Mouse (Mus musculus): ENCODE results near the gene A930004D18Rik. TPM values are rescaled to one million over a fixed set of nuclear protein-coding genes. Genes with fewer than 3 reads are reported as not detected.

The A930004D18Rik gene
- polyA plus RNA-seq (2015; fragmentation: Nextera tagmentation; extraction: Ambion mirVana): 13.1 and 14.0 TPM in 2 replicates

DNA sequence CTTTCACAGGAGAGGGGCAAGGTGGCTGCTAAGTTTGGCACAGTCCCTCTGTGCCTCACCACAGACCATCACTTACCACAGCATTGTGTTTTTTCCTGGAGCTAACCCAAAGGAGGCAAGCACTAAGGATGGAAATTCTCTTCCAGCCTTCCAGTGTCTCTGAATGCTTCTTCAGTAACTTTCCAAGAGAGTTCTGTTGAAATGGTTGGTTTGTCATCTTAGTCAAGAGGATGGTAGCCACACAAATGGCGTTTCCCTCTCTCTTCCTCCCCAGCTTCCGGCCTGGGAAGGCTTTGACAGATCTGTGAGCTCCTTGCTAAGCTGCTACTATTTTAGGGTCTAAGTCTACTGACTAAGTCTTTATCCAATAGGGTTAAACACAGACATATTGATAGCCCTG is at the start of gene A930004D18Rik:
Gene A930004D18Rik, minus strand, starts transcription at position 247 of the 400 bp plus-strand sequence.
- Histone ChIP-seq H3K36me3 (no peaks in the 10 kb centered on the region), H3K27me3 (no peaks in the 10 kb centered on the region), H3K4me3 (no peak within 1 kb of the TSS), H3K9me3 (no peaks in the 10 kb centered on the region), H3K4me1 (replicated peaks) (peaks cover 69% of the 10 kb centered on the region), H3K27ac (no peak within 1 kb of the TSS), H3K4me2 (no peak within 1 kb of the TSS), H3K9ac (0 out of 2 replicates have a peak within 1 kb of the TSS, but pooled peaks have one; percentile 84)
- 76% methylated on average over 2 of the region's 2 CpGs for WGBS
- no peak for ATAC-seq (ENCODE audit: low FRiP score)

GRCm38 (mm10) chr2:18080182-18080860 is 42.8 kb upstream of the A930004D18Rik start:
- no peaks in the 10 kb centered on the region for H3K9me3 ChIP-seq
- no peaks in the 10 kb centered on the region for H3K27me3 ChIP-seq
- 91% methylated on average over 2 of the region's 2 CpGs for WGBS
- no peak overlapping the region for H3K27ac ChIP-seq
- no peak overlapping the region for H3K4me2 ChIP-seq
- H3K9ac ChIP-seq: no peak overlapping the region
- H3K4me3 ChIP-seq: no peak overlapping the region
- no peak for ATAC-seq (ENCODE audit: low FRiP score)
- H3K36me3 ChIP-seq: peaks cover 49% of the 10 kb centered on the region
- no peaks in the 10 kb centered on the region for H3K4me1 ChIP-seq (replicated peaks)

- no peak overlapping the region for H3K27ac ChIP-seq
- ATAC-seq (ENCODE audit: low FRiP score): no peak
- no peaks in the 10 kb centered on the region for H3K9me3 ChIP-seq
- no peaks in the 10 kb centered on the region for H3K27me3 ChIP-seq
- H3K36me3 ChIP-seq: peaks cover 32% of the 10 kb centered on the region
- WGBS: 94% methylated on average over 2 of the region's 2 CpGs
- H3K4me2 ChIP-seq: no peak overlapping the region
- H3K4me3 ChIP-seq: no peak overlapping the region
- H3K4me1 ChIP-seq (replicated peaks): peaks cover 3% of the 10 kb centered on the region; the same call in 1 of the 2 replicates
- H3K9ac ChIP-seq: no peak overlapping the region
These were observed 34.4 kb upstream of the A930004D18Rik start for GRCm38 (mm10) chr2:18071947-18072346.

- peaks cover 13% of the 10 kb centered on the region for H3K36me3 ChIP-seq
- no peak for ATAC-seq (ENCODE audit: low FRiP score)
- H3K9me3 ChIP-seq: no peaks in the 10 kb centered on the region
- no peak overlapping the region for H3K4me2 ChIP-seq
- no peaks in the 10 kb centered on the region for H3K27me3 ChIP-seq
- no peak overlapping the region for H3K27ac ChIP-seq
- H3K4me1 ChIP-seq (replicated peaks): peaks cover 16% of the 10 kb centered on the region
- no peak overlapping the region for H3K9ac ChIP-seq
- WGBS: 83% methylated on average over 4 of the region's 4 CpGs
- no peak overlapping the region for H3K4me3 ChIP-seq
These were observed 30.7 kb upstream of the A930004D18Rik start for GRCm38 (mm10) chr2:18068071-18068796.

GRCm38 (mm10) chr2:18066436-18066835 is 28.9 kb upstream of the A930004D18Rik start:
- H3K4me3 ChIP-seq: 0 out of 2 replicates have a peak overlapping the region, but pooled peaks have one; percentile 82

DNA sequence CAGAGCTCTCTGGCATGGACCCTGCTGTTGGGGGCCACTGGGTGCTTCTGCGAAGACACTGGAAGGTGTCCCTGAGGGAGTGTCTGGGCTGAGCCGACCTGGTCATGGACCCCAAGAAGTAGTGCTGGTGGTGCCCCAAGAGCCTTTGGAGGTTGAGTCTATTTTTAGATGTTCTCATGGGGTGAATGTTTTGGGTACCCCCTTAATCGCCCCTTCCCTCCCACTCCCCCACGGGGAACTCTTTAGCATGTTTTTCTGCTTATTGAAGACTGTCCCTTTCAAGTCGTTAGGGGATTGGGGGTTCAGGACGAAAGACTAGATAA is 28.1 kb upstream of the A930004D18Rik start:
- Histone ChIP-seq H3K4me2 (peak overlapping the region; percentile 87), H3K27me3 (no peaks in the 10 kb centered on the region), H3K36me3 (peaks cover 10% of the 10 kb centered on the region), H3K9ac (peak overlapping the region; percentile 96), H3K4me1 (replicated peaks) (peaks cover 16% of the 10 kb centered on the region), H3K9me3 (no peaks in the 10 kb centered on the region), H3K4me3 (peak overlapping the region; percentile 82), H3K27ac (peak overlapping the region; percentile 100)
- no peak for ATAC-seq (ENCODE audit: low FRiP score)
- WGBS: 5% methylated on average over 6 of the region's 6 CpGs

More at GRCm38 (mm10) chr2:18066436-18066835, 28.9 kb upstream of the A930004D18Rik start:
- Histone ChIP-seq H3K27me3 (no peaks in the 10 kb centered on the region), H3K4me1 (replicated peaks) (peaks cover 16% of the 10 kb centered on the region), H3K9ac (0 out of 2 replicates have a peak overlapping the region, but pooled peaks have one; percentile 96), H3K4me2 (peak overlapping the region; percentile 87), H3K36me3 (peaks cover 10% of the 10 kb centered on the region), H3K27ac (no peak overlapping the region), H3K9me3 (no peaks in the 10 kb centered on the region)
- no peak for ATAC-seq (ENCODE audit: low FRiP score)

DNA sequence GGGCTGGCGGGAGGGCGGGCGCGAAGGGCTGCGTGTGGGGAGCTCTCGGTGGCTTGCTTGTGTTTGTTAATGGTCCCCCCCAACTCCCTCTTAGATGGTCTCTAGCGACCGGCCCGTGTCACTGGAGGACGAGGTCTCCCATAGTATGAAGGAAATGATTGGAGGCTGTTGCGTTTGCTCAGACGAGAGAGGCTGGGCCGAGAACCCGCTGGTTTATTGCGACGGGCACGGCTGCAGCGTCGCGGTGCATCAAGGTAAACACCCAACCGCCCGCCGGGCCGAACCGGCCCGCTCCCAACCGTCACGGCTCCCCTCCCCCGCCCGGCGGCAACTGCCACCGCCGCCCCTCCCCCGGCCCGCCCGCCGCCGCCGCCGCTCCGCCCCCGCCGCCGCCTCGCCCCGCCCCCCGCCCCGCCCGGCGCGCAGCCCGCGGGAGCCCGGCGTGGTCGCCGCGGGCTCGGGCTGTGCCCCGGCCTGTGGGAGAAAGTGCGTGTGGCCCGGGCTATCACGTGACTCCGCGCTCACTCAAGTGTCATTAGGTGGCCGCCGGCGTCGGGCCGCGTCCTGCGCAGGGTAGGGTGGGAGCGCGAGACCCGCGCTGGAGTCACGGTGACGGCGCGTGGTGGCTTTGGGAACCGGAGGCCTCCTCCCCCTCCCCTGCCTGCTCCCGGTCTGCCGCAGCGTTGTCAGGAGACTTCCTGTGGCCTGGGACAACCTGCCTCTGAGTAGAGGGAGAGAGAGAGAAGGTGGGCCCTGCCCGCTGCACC is 27.6 kb upstream of the A930004D18Rik start:
- peaks cover 16% of the 10 kb centered on the region for H3K4me1 ChIP-seq (replicated peaks)
- ATAC-seq (ENCODE audit: low FRiP score): peak; percentile 60
- WGBS: under 1% methylated on average over 56 of the region's 85 CpGs
- H3K27me3 ChIP-seq: no peaks in the 10 kb centered on the region
- peak overlapping the region; percentile 87 for H3K4me2 ChIP-seq
- peak overlapping the region; percentile 82 for H3K4me3 ChIP-seq
- no peaks in the 10 kb centered on the region for H3K9me3 ChIP-seq
- peak overlapping the region; percentile 100 for H3K27ac ChIP-seq
- peak overlapping the region; percentile 96 for H3K9ac ChIP-seq
- H3K36me3 ChIP-seq: peaks cover 10% of the 10 kb centered on the region

DNA sequence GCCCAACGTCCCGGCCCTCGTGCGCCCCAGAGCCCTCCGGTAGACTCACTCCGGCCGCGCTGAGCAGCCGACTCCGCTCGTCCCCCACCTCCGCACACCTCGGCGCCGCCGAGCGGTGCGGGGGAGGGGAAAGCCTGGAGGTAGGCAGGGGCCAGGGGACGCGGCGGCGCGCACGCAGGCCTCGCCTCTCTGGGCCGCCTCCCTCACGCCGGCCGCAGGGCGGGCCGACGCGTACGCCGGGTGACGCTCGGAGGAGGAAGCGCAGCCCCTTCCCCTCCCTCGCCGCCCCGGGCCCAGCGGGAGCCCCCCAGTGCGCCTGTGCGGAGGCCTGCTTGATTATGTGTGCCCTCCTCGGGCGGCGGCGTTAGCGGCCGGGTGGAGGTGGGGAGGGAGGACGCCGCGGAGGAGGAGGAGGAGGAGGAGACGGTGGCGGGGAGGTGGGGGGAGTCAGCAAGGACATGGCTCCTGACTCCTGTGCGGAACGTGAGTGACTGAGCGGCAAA is 26.9 kb upstream of the A930004D18Rik start:
- WGBS: under 1% methylated on average over 29 of the region's 58 CpGs
- Histone ChIP-seq H3K9ac (peak overlapping the region; percentile 96), H3K4me1 (replicated peaks) (peaks cover 16% of the 10 kb centered on the region), H3K9me3 (no peaks in the 10 kb centered on the region), H3K27ac (peak overlapping the region; percentile 100), H3K27me3 (no peaks in the 10 kb centered on the region), H3K4me2 (peak overlapping the region; percentile 87), H3K36me3 (peaks cover 10% of the 10 kb centered on the region), H3K4me3 (peak overlapping the region; percentile 82)
- ATAC-seq (ENCODE audit: low FRiP score): peak; percentile 97

GRCm38 (mm10) chr2:18063763-18064251 is 26.3 kb upstream of the A930004D18Rik start:
- WGBS: under 1% methylated on average over 18 of the region's 18 CpGs
- peak overlapping the region; percentile 87 for H3K4me2 ChIP-seq
- peaks cover 20% of the 10 kb centered on the region for H3K4me1 ChIP-seq (replicated peaks)
- peak overlapping the region; percentile 96 for H3K9ac ChIP-seq
- H3K4me3 ChIP-seq: peak overlapping the region; percentile 82
- H3K27ac ChIP-seq: peak overlapping the region; percentile 100
- H3K9me3 ChIP-seq: no peaks in the 10 kb centered on the region
- peaks cover 10% of the 10 kb centered on the region for H3K36me3 ChIP-seq
- ATAC-seq (ENCODE audit: low FRiP score): peak; percentile 74
- H3K27me3 ChIP-seq: no peaks in the 10 kb centered on the region

GRCm38 (mm10) chr2:18060396-18060795 is 22.9 kb upstream of the A930004D18Rik start:
- no peak overlapping the region for H3K9ac ChIP-seq
- ATAC-seq (ENCODE audit: low FRiP score): no peak
- no peak overlapping the region for H3K4me3 ChIP-seq
- no peaks in the 10 kb centered on the region for H3K36me3 ChIP-seq
- 70% methylated on average over 1 of the region's 1 CpGs for WGBS
- no peaks in the 10 kb centered on the region for H3K27me3 ChIP-seq
- H3K4me1 ChIP-seq (replicated peaks): peaks cover 10% of the 10 kb centered on the region
- no peak overlapping the region for H3K4me2 ChIP-seq
- H3K27ac ChIP-seq: no peak overlapping the region
- H3K9me3 ChIP-seq: no peaks in the 10 kb centered on the region

- Histone ChIP-seq H3K4me3 (no peak overlapping the region), H3K9ac (no peak overlapping the region), H3K27ac (no peak overlapping the region), H3K9me3 (no peaks in the 10 kb centered on the region), H3K4me2 (no peak overlapping the region), H3K4me1 (replicated peaks) (peaks cover 15% of the 10 kb centered on the region), H3K36me3 (no peaks in the 10 kb centered on the region), H3K27me3 (no peaks in the 10 kb centered on the region)
- ATAC-seq (ENCODE audit: low FRiP score): no peak
- WGBS: 65% methylated on average over 1 of the region's 1 CpGs
These were observed 22.4 kb upstream of the A930004D18Rik start for GRCm38 (mm10) chr2:18059891-18060290.

GRCm38 (mm10) chr2:18059063-18059462 is 21.5 kb upstream of the A930004D18Rik start:
- Histone ChIP-seq H3K4me1 (replicated peaks) (peaks cover 19% of the 10 kb centered on the region), H3K4me3 (no peak overlapping the region), H3K4me2 (peak overlapping the region; percentile 90), H3K27ac (no peak overlapping the region), H3K36me3 (no peaks in the 10 kb centered on the region), H3K27me3 (no peaks in the 10 kb centered on the region), H3K9ac (no peak overlapping the region), H3K9me3 (no peaks in the 10 kb centered on the region)
- WGBS: 15% methylated on average over 2 of the region's 2 CpGs
- ATAC-seq (ENCODE audit: low FRiP score): no peak
